ENCODE assay signal across 14 mouse cellular contexts in the genomic region with DNA sequence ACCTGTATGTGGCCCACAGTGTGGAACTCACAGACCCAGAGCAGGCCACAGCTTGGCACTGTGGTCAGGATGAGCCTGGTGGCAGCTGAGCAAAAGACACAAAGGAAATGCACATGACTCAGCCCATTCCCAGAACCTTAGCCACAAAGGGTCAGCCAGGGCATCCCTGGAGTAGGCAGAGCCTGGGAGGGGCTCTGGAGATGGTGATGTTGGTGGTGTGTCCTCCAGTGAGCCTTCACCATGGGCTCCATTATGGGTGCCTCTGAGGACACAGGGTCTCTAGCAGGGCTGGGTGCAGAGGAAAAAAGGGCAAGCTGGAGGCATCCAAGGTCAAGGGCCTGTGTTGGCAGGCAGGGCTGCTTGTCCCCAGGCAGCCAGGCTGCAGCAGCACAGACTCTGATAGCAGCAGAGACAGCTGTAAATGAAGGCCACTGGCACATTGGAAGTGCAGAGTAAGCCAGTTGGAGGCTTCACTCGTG. TPM values are rescaled to one million over a fixed set of nuclear protein-coding genes. Genes with fewer than 3 reads are reported as not detected.
A peak's percentile ranks its signal among the peaks of the same experiment; 100 is the strongest.
DNase-seq lines count a peak whose midpoint lies in the region; ATAC-seq and TF ChIP-seq lines count a peak whose summit lies in the region.
"Had no signal": no experiment of that assay in that cellular context is flagged by ENCODE, and none has a peak within 500 bp of the region (broad histone marks: within the 10 kb centered on the region; RNA-seq: fewer than 3 reads in every experiment).

No protein-coding gene starts in this region.

- no peak for ATAC-seq in forebrain, embryonic 13.5 days
- ATAC-seq: CD4-positive, CD25-positive, alpha-beta regulatory T cell, adult 4 months; forebrain, embryonic 15.5 days had no signal

- 75% methylated on average over 1 of the region's 1 CpGs for WGBS in forebrain, embryonic 10.5 days
- 65% methylated on average over 1 of the region's 1 CpGs for WGBS in forebrain, embryonic 13.5 days
- 50% methylated on average over 1 of the region's 1 CpGs for WGBS in lung, adult 2 months

- no peaks in the 10 kb centered on the region for H3K27me3 ChIP-seq in forebrain, embryonic 10.5 days (ENCODE audit: poor library complexity, severe bottlenecking)
- no peaks in the 10 kb centered on the region for H3K27me3 ChIP-seq in forebrain, embryonic 13.5 days
- H3K27me3 ChIP-seq: forebrain, embryonic 15.5 days had no signal

- no peaks in the 10 kb centered on the region for H3K9me3 ChIP-seq in forebrain, embryonic 10.5 days
- H3K9me3 ChIP-seq in forebrain, embryonic 13.5 days (replicated peaks), result no peaks in the 10 kb centered on the region
- H3K9me3 ChIP-seq: forebrain, embryonic 15.5 days had no signal

- H3K4me2 ChIP-seq in forebrain, embryonic 13.5 days, result no peak overlapping the region
- H3K4me2 ChIP-seq: forebrain, embryonic 15.5 days; midbrain, embryonic 11.5 days had no signal

- peaks cover 67% of the 10 kb centered on the region for H3K4me1 ChIP-seq in forebrain, embryonic 10.5 days
- peaks cover 71% of the 10 kb centered on the region for H3K4me1 ChIP-seq in forebrain, embryonic 13.5 days
- H3K4me1 ChIP-seq in lung, adult 2 months (ENCODE audit: control insufficient read depth, insufficient read depth, low read length), result peaks cover 40% of the 10 kb centered on the region

- no peak overlapping the region for H3K9ac ChIP-seq in forebrain, embryonic 13.5 days
- H3K9ac ChIP-seq: forebrain, embryonic 15.5 days; liver, embryonic 14.5 days had no signal

- DNase-seq in forebrain, embryonic 10.5 days (ENCODE audit: extremely low spot score, low spot score), result no peak
- DNase-seq in lung, adult 2 months, result no peak
- DNase-seq in lung, postnatal 25 days (ENCODE audit: low spot score), result no peak
- DNase-seq in adrenal gland, postnatal 25 days, result peak; percentile 50
- peak; percentile 56 for DNase-seq in heart, postnatal 4 days
- DNase-seq in thymus, postnatal 0 days (ENCODE audit: low spot score), result no peak
- DNase-seq in cerebellum, postnatal 36 days, result no peak
- DNase-seq: embryo, embryonic 11 days; kidney, postnatal 25 days had no signal

- H3K27ac ChIP-seq in forebrain, embryonic 10.5 days, result 0 out of 2 replicates have a peak overlapping the region, but pooled peaks have one; percentile 15
- H3K27ac ChIP-seq in forebrain, embryonic 13.5 days, result no peak overlapping the region; the same call in 1 of the 2 replicates
- H3K27ac ChIP-seq: liver, embryonic 14.5 days had no signal

- TF ChIP-seq CTCF in lung, adult 2 months (IDR thresholded peaks at IDR 0.05; ENCODE audit: insufficient read depth, low read length), result 0 out of 2 replicates have a peak, but pooled peaks have one; percentile 6

- peaks cover 93% of the 10 kb centered on the region for H3K36me3 ChIP-seq in forebrain, embryonic 10.5 days (replicated peaks)
- H3K36me3 ChIP-seq in forebrain, embryonic 13.5 days (ENCODE audit: poor library complexity, severe bottlenecking), result peaks cover 84% of the 10 kb centered on the region

- 0 out of 2 replicates have a peak, but pooled peaks have one; percentile 6 for TF ChIP-seq POLR2A in lung, adult 2 months (IDR thresholded peaks at IDR 0.05; ENCODE audit: borderline replicate concordance, extremely low read depth, low read depth, low read length)

- H3K4me3 ChIP-seq in forebrain, embryonic 10.5 days, result no peak overlapping the region
- H3K4me3 ChIP-seq in forebrain, embryonic 13.5 days, result no peak overlapping the region
- no peak overlapping the region for H3K4me3 ChIP-seq in lung, adult 2 months (replicated peaks; ENCODE audit: extremely low read depth, low read depth, low read length)
- H3K4me3 ChIP-seq: forebrain, embryonic 15.5 days had no signal

RNA-seq across cellular contexts. Expression of a gene that starts 12.3 kb away (rescaled TPM):
- polyA plus RNA-seq in forebrain, embryonic 10.5 days (2016; fragmentation: Nextera tagmentation; extraction: Ambion mirVana), result 22.4 and 26.6 TPM in 2 replicates
- 34.8 and 37.4 TPM in 2 replicates for polyA plus RNA-seq in forebrain, embryonic 13.5 days (2015; fragmentation: Nextera tagmentation; extraction: Ambion mirVana)
- 153 and 189 TPM in 2 replicates for polyA plus RNA-seq in lung, adult 2 months (2012; rRNA removed)
- total RNA-seq in adrenal gland, postnatal 25 days (2021), result 137 and 164 TPM in 2 replicates
- 10 to 100 TPM; 37.6 to 39.7 TPM for total RNA-seq in heart, postnatal 4 days (2021)
- polyA plus RNA-seq in thymus, postnatal 0 days (2015; fragmentation: Nextera tagmentation; extraction: Ambion mirVana), result 9.8 and 11.1 TPM in 2 replicates

Comparison
In these comparisons a context has a peak if more than half of its experiments do, and no peak if none do; other contexts are left out.
1. DNase-seq: peak in adrenal gland, postnatal 25 days (single experiment) and heart, postnatal 4 days (single experiment); none in forebrain, embryonic 10.5 days (single experiment), lung, adult 2 months (single experiment), lung, postnatal 25 days (single experiment), thymus, postnatal 0 days (single experiment) and cerebellum, postnatal 36 days (0 of 2).